Mouse (Mus musculus) ES-Bruce4 (cell line): ENCODE results near the gene Acad10. TPM values are rescaled to one million over a fixed set of nuclear protein-coding genes. Genes with fewer than 3 reads are reported as not detected.
A peak's percentile ranks its signal among the peaks of the same experiment; 100 is the strongest.
"Not testable (repeated sequence)": the region's sequence is repeated elsewhere in the genome, so short reads cannot be mapped to it uniquely, and the experiment has no call there.

Experiments
- H3K27ac ChIP-seq: 2 replicates; pipeline ENCODE4 v1.5.1; 2012; ENCODE audit warnings: low read length, inconsistent platforms; ENCODE audit not compliant: insufficient read depth
- H3K27me3 ChIP-seq: 2 replicates; pipeline ENCODE4 v1.6.1; 2012; ENCODE audit warnings: mild to moderate bottlenecking, low read length, inconsistent platforms; ENCODE audit not compliant: control insufficient read depth, poor library complexity, insufficient read depth, severe bottlenecking
- H3K36me3 ChIP-seq: 2 replicates; pipeline ENCODE4 v1.6.1; 2012; ENCODE audit warnings: inconsistent platforms, mild to moderate bottlenecking, low read length, moderate library complexity; ENCODE audit not compliant: control insufficient read depth, poor library complexity, insufficient read depth, severe bottlenecking
- H3K4me1 ChIP-seq: one replicate; pipeline ENCODE4 v1.8.1; 2011; ENCODE audit warnings: low read length; ENCODE audit not compliant: control insufficient read depth, insufficient read depth
- H3K4me3 ChIP-seq: 2 replicates; pipeline ENCODE4 v1.5.1; 2011; ENCODE audit warnings: low read depth, mild to moderate bottlenecking, low read length
- H3K9ac ChIP-seq: 2 replicates; pipeline ENCODE4 v1.6.1; 2012; ENCODE audit warnings: low read depth, mild to moderate bottlenecking, inconsistent platforms; ENCODE audit not compliant: poor library complexity, severe bottlenecking
- H3K9me3 ChIP-seq: replicated peaks from 2 replicates; pipeline ENCODE4 v1.6.1; 2012; ENCODE audit warnings: mild to moderate bottlenecking, low read length, inconsistent platforms; ENCODE audit not compliant: control insufficient read depth, poor library complexity, insufficient read depth, severe bottlenecking
- CTCF ChIP-seq: IDR thresholded peaks from one replicate; pipeline ENCODE4 v1.8.1; 2011; ENCODE audit warnings: low read depth, low read length
- EP300 ChIP-seq: IDR thresholded peaks from 2 replicates; pipeline ENCODE4 v1.6.1; 2011; ENCODE audit warnings: low read depth, low read length; ENCODE audit not compliant: insufficient read depth
- POLR2A ChIP-seq: IDR thresholded peaks from one replicate; pipeline ENCODE4 v1.8.1; 2011; ENCODE audit warnings: low read length; ENCODE audit not compliant: insufficient read depth
- polyA plus RNA-seq: library from polyadenylated mRNA; stranded (reverse); fragments of >200 nt; gene quantifications from 2 replicates; pipeline ENCODE4 v1.2.4, GENCODE M21; 2011; ENCODE audit warnings: low read depth; ENCODE audit not compliant: missing spikeins, insufficient read depth, insufficient read length

The Acad10 gene
- polyA plus RNA-seq, 1 experiment, result 5.8 TPM

DNA sequence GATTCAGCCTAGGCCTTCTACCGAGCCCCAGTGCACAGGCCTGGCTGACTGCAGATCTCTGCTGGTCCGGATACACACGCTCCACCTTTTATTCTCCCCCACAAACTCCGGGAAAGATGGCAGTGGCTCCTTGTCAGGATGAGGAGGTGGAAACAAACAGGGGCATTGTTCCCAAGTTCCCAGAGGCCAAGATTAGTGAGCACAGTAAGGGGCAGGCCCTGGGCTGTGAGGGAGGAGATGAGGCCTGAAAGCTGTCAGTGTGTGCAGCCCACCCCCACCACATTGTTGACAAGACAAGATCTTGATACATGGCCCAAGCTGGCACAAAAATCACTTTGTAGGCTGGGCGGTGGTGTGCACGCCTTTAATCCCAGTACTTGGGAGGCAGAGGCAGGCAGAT, 36.4 kb upstream of the Acad10 start:
- Histone ChIP-seq H3K9ac (no peak overlapping the region), H3K27ac (no peak overlapping the region), H3K9me3 (no peaks in the 10 kb centered on the region), H3K4me3 (no peak overlapping the region), H3K36me3 (no peaks in the 10 kb centered on the region), H3K4me1 (peaks cover 4% of the 10 kb centered on the region), H3K27me3 (no peaks in the 10 kb centered on the region)
- TF ChIP-seq EP300 (no peak), CTCF (no peak), POLR2A (no peak)

DNA sequence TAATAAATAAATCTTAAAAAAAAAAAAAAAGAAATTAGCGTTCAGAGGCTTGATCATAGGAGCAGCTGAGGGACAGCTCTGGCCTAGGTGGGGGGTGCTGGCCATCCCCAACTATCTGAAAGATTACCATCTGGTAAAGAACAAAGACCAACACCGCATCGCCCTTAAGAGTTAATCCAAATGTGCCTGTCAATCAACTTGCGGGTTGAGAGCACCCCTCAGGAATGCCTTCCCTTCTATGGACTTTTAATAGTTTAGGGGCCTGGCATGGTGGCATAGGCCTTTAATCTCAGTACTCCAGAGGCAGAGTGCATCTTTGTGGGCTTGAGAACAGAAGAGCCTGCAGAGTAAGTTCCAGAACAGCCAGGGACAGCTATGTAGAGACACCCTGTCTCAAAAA, 32.6 kb upstream of the Acad10 start:
- no peak overlapping the region for H3K9ac ChIP-seq
- TF ChIP-seq CTCF (no peak), POLR2A (no peak), EP300 (no peak)
- H3K4me1 ChIP-seq, result no peaks in the 10 kb centered on the region
- no peaks in the 10 kb centered on the region for H3K36me3 ChIP-seq
- no peak overlapping the region for H3K27ac ChIP-seq
- H3K9me3 ChIP-seq, result no peaks in the 10 kb centered on the region
- no peak overlapping the region for H3K4me3 ChIP-seq
- no peaks in the 10 kb centered on the region for H3K27me3 ChIP-seq

DNA sequence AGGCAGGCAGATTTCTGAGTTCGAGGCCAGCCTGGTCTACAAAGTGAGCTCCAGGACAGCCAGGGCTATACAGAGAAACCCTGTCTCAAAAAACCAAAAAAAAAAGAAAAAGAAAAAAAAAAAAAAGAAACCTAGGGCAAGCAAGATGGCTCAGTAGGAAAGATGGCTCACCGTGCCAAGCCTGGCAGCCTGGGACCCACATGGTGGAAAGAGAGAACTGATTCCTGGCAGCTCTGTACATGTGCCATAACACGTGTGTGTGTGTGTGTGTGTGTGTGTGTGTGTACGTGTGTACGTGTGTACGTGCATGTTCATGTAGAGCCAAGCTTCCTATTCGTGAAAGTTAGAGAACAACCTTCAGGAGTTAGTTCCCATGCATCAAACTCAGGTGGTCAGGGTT, 31.1 kb upstream of the Acad10 start:
- not testable (repeated sequence) for H3K27ac ChIP-seq, H3K4me3 ChIP-seq, H3K9me3 ChIP-seq, H3K9ac ChIP-seq, H3K36me3 ChIP-seq, H3K27me3 ChIP-seq, H3K4me1 ChIP-seq

DNA sequence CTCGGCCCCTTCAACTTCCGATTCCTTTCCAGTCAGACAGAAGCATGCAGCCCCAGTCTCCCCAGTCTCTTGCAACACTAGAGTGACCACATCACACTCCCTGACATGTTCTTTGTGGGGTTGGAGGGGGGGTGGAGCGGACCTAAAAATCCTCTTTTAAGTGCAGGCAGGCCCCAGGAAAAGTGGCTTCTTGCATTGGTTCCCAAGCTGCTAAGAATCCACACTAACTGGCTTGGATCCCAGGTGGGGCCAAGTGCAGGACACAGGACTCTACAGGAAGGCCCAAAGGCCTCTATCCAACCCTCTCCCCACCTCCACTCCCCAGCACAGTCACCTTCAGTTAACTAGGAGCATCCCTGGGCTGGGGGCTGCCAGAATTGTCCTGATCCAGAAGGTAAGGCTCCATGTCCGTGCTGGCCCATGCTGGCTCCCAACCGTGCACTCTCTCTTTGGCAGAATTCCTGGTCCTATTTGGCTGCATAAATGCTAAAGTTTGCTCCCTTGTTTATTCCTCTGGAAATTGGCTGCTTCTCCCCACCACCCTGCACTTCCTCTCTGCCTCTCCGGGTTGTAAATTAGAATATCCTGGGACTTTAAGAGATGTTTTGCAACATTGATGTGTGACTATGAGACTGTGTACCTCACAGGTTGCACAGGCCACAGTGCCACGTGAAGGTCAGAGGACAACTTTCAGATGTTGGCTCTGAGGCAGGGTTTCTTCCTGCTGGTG, 30.3 kb upstream of the Acad10 start:
- no peaks in the 10 kb centered on the region for H3K4me1 ChIP-seq
- no peak overlapping the region for H3K4me3 ChIP-seq
- no peaks in the 10 kb centered on the region for H3K27me3 ChIP-seq
- no peaks in the 10 kb centered on the region for H3K9me3 ChIP-seq
- TF ChIP-seq EP300 (no peak), POLR2A (no peak), CTCF (no peak)
- no peak overlapping the region for H3K9ac ChIP-seq
- H3K36me3 ChIP-seq, result no peaks in the 10 kb centered on the region
- H3K27ac ChIP-seq, result no peak overlapping the region

DNA sequence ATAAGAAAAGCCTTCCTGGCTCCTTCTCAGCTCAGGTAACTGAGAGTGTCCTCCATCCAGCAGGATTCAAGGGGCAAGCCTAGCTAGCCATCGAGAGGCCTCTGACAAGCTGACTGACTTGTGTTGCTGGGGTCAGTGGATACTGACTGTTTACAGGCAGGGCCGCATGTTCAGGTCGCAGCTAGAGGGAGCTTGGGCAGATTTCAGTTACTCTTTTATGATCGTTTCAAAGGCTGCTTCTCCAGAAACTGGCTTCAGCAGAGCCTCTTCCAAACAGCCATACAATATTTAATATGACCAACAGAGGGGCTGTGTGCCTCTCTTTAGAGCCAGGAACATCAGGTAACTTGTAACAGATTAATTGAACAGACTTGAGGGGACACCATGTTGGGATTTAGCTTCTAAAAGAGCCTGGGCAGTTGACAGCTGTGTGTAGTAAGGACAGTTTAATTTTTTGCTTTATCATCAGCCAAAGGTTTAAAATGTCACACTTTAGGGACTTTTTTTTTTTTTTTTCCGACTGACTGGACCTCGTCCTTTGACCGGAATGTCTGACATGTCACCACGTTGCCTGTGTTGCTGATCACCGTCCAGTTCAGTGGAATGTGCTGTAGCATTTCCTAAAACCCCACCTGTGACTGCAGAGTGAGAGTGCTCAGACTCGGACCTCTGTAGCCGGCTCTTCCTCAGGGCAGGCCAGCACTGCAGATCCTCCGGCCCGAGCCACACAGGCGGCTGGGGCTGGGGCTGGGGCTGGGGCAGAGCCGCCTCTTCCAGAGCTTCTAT, 26.0 kb upstream of the Acad10 start:
- H3K27me3 ChIP-seq, result no peaks in the 10 kb centered on the region
- H3K4me1 ChIP-seq, result no peaks in the 10 kb centered on the region
- TF ChIP-seq EP300 (no peak), CTCF (peak; percentile 19)
- H3K27ac ChIP-seq, result no peak overlapping the region
- peaks cover 15% of the 10 kb centered on the region for H3K36me3 ChIP-seq
- no peaks in the 10 kb centered on the region for H3K9me3 ChIP-seq
- H3K4me3 ChIP-seq, result no peak overlapping the region
- no peak overlapping the region for H3K9ac ChIP-seq

DNA sequence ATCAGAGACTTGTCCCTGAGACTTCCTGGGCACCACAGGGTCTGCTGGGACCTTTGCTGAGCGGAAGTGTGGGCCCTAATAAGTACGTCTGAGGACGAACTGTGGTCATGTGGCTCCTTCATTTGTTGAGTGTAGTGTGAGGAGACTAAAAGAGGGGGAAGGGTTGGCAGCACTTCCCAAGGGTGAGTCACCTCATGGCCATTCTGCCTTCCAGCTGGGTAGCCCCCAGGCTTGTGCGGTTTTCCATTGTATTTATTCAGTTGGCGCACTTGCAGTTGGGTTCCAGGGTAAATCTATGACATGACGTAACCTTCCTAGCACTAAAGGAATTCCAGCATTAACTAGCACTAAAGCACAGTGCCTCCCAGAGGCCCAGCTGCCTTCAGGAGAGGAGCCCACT, 25.2 kb upstream of the Acad10 start:
- H3K27me3 ChIP-seq, result no peaks in the 10 kb centered on the region
- no peak for TF ChIP-seq EP300
- no peak for TF ChIP-seq POLR2A
- TF ChIP-seq CTCF, result no peak
- H3K27ac ChIP-seq, result no peak overlapping the region
- H3K9ac ChIP-seq, result no peak overlapping the region
- H3K9me3 ChIP-seq, result no peaks in the 10 kb centered on the region
- peaks cover 17% of the 10 kb centered on the region for H3K36me3 ChIP-seq
- H3K4me3 ChIP-seq, result no peak overlapping the region
- H3K4me1 ChIP-seq, result no peaks in the 10 kb centered on the region
